Mouse (Mus musculus) layer of hippocampus, adult 9-10 months (tissue): ENCODE measurements at regions not wholly inside any gene's neighbourhood (a gene's known extent, or its start where the extent isn't known, plus 50 kb on each side); places are given as distances from the start of the nearest gene placed in this dataset.

ENCODE experiments used
- DNase-seq: peaks from one replicate; pipeline ENCODE4 v3.0.0; 2022; ENCODE audit warnings: low spot score

GRCm38 (mm10) chr6:73792207-73792606 lies 322.7 kb upstream of the 4931417E11Rik start:
- peak; percentile 15 for DNase-seq

GRCm38 (mm10) chr6:73756207-73756815 lies 286.8 kb upstream of the 4931417E11Rik start:
- DNase-seq = no peak
